Mouse (Mus musculus): Measurements from ENCODE around the gene Atp6v0e2. TPM values are rescaled to one million over a fixed set of nuclear protein-coding genes. Genes with fewer than 3 reads are reported as not detected.
"Not testable (repeated sequence)": the region's sequence is repeated elsewhere in the genome, so short reads cannot be mapped to it uniquely, and the experiment has no call there.

Gene Atp6v0e2
- polyA plus RNA-seq, 1 experiment = 2.2 TPM

- Histone ChIP-seq H3K27ac (ENCODE audit: control insufficient read depth, insufficient read depth, low read depth, low read length, poor library complexity) (no peak overlapping the region), H3K4me3 (replicated peaks; ENCODE audit: control insufficient read depth, low read depth, low read length) (peak overlapping the region; percentile 70), H3K4me1 (ENCODE audit: control insufficient read depth, insufficient read depth, low read length) (no peaks in the 10 kb centered on the region; the same call in 1 of the 2 replicates)
- TF ChIP-seq CTCF (IDR thresholded peaks at IDR 0.05; ENCODE audit: control insufficient read depth, insufficient read depth, low read length) (no peak), POLR2A (IDR thresholded peaks at IDR 0.05; ENCODE audit: borderline replicate concordance, control insufficient read depth, low read depth, low read length) (0 out of 2 replicates have a peak, but pooled peaks have one; percentile 26)
- under 1% methylated on average over 26 of the region's 26 CpGs for WGBS
Measured at GRCm38 (mm10) chr6:48504241-48504854, 33.1 kb upstream of the Atp6v0e2 start.

- H3K4me1 ChIP-seq (ENCODE audit: control insufficient read depth, insufficient read depth, low read length) = no peaks in the 10 kb centered on the region
- 61% methylated on average over 4 of the region's 4 CpGs for WGBS
- no peak overlapping the region for H3K27ac ChIP-seq (ENCODE audit: control insufficient read depth, insufficient read depth, low read depth, low read length, poor library complexity)
- H3K4me3 ChIP-seq (replicated peaks; ENCODE audit: control insufficient read depth, low read depth, low read length) = no peak overlapping the region
- TF ChIP-seq POLR2A (IDR thresholded peaks at IDR 0.05; ENCODE audit: borderline replicate concordance, control insufficient read depth, low read depth, low read length) = no peak
- no peak for TF ChIP-seq CTCF (IDR thresholded peaks at IDR 0.05; ENCODE audit: control insufficient read depth, insufficient read depth, low read length)
Measured at GRCm38 (mm10) chr6:48508087-48508486, 29.3 kb upstream of the Atp6v0e2 start.

GRCm38 (mm10) chr6:48510426-48510825 is 27.0 kb upstream of the Atp6v0e2 start:
- WGBS = 28% methylated on average over 4 of the region's 4 CpGs

GRCm38 (mm10) chr6:48511861-48512260 is 25.6 kb upstream of the Atp6v0e2 start:
- TF ChIP-seq POLR2A (IDR thresholded peaks at IDR 0.05; ENCODE audit: borderline replicate concordance, control insufficient read depth, low read depth, low read length) (no peak), CTCF (IDR thresholded peaks at IDR 0.05; ENCODE audit: control insufficient read depth, insufficient read depth, low read length) (no peak)
- no peak overlapping the region for H3K27ac ChIP-seq (ENCODE audit: control insufficient read depth, insufficient read depth, low read depth, low read length, poor library complexity)
- no peak overlapping the region for H3K4me3 ChIP-seq (replicated peaks; ENCODE audit: control insufficient read depth, low read depth, low read length)
- WGBS = 45% methylated on average over 7 of the region's 7 CpGs
- no peaks in the 10 kb centered on the region for H3K4me1 ChIP-seq (ENCODE audit: control insufficient read depth, insufficient read depth, low read length)

More at GRCm38 (mm10) chr6:48510426-48510825, 27.0 kb upstream of the Atp6v0e2 start:
- Histone ChIP-seq H3K4me3 (replicated peaks; ENCODE audit: control insufficient read depth, low read depth, low read length) (no peak overlapping the region), H3K27ac (ENCODE audit: control insufficient read depth, insufficient read depth, low read depth, low read length, poor library complexity) (no peak overlapping the region), H3K4me1 (ENCODE audit: control insufficient read depth, insufficient read depth, low read length) (no peaks in the 10 kb centered on the region)
- TF ChIP-seq CTCF (IDR thresholded peaks at IDR 0.05; ENCODE audit: control insufficient read depth, insufficient read depth, low read length) (no peak), POLR2A (IDR thresholded peaks at IDR 0.05; ENCODE audit: borderline replicate concordance, control insufficient read depth, low read depth, low read length) (no peak)

- WGBS = 94% methylated on average over 16 of the region's 16 CpGs
- H3K4me3 ChIP-seq (replicated peaks; ENCODE audit: control insufficient read depth, low read depth, low read length); H3K27ac ChIP-seq (ENCODE audit: control insufficient read depth, insufficient read depth, low read depth, low read length, poor library complexity); H3K4me1 ChIP-seq (ENCODE audit: control insufficient read depth, insufficient read depth, low read length): not testable (repeated sequence)
Measured at GRCm38 (mm10) chr6:48524882-48525281, 12.5 kb upstream of the Atp6v0e2 start.

GRCm38 (mm10) chr6:48527901-48528300 is 9.5 kb upstream of the Atp6v0e2 start:
- 84% methylated on average over 9 of the region's 9 CpGs for WGBS
- no peak overlapping the region for H3K4me3 ChIP-seq (replicated peaks; ENCODE audit: control insufficient read depth, low read depth, low read length)
- no peak overlapping the region for H3K27ac ChIP-seq (ENCODE audit: control insufficient read depth, insufficient read depth, low read depth, low read length, poor library complexity)
- H3K4me1 ChIP-seq (ENCODE audit: control insufficient read depth, insufficient read depth, low read length) = no peaks in the 10 kb centered on the region
- TF ChIP-seq POLR2A (IDR thresholded peaks at IDR 0.05; ENCODE audit: borderline replicate concordance, control insufficient read depth, low read depth, low read length) = no peak
- no peak for TF ChIP-seq CTCF (IDR thresholded peaks at IDR 0.05; ENCODE audit: control insufficient read depth, insufficient read depth, low read length)

GRCm38 (mm10) chr6:48529261-48529660 is 8.2 kb upstream of the Atp6v0e2 start:
- TF ChIP-seq POLR2A (IDR thresholded peaks at IDR 0.05; ENCODE audit: borderline replicate concordance, control insufficient read depth, low read depth, low read length) (no peak), CTCF (IDR thresholded peaks at IDR 0.05; ENCODE audit: control insufficient read depth, insufficient read depth, low read length) (peak; percentile 9; the same call in 1 of the 2 replicates)
- H3K4me1 ChIP-seq (ENCODE audit: control insufficient read depth, insufficient read depth, low read length) = no peaks in the 10 kb centered on the region
- H3K4me3 ChIP-seq (replicated peaks; ENCODE audit: control insufficient read depth, low read depth, low read length) = no peak overlapping the region
- 40% methylated on average over 14 of the region's 14 CpGs for WGBS
- H3K27ac ChIP-seq (ENCODE audit: control insufficient read depth, insufficient read depth, low read depth, low read length, poor library complexity) = no peak overlapping the region

GRCm38 (mm10) chr6:48529871-48530440 is 7.5 kb upstream of the Atp6v0e2 start:
- H3K27ac ChIP-seq (ENCODE audit: control insufficient read depth, insufficient read depth, low read depth, low read length, poor library complexity) = no peak overlapping the region
- H3K4me3 ChIP-seq (replicated peaks; ENCODE audit: control insufficient read depth, low read depth, low read length) = no peak overlapping the region
- no peak for TF ChIP-seq POLR2A (IDR thresholded peaks at IDR 0.05; ENCODE audit: borderline replicate concordance, control insufficient read depth, low read depth, low read length)
- TF ChIP-seq CTCF (IDR thresholded peaks at IDR 0.05; ENCODE audit: control insufficient read depth, insufficient read depth, low read length) = no peak
- no peaks in the 10 kb centered on the region for H3K4me1 ChIP-seq (ENCODE audit: control insufficient read depth, insufficient read depth, low read length)
- WGBS = 68% methylated on average over 16 of the region's 16 CpGs
